Mouse (Mus musculus): ENCODE measurements around the gene Itpk1. TPM values are rescaled to one million over a fixed set of nuclear protein-coding genes. Genes with fewer than 3 reads are reported as not detected.

The Itpk1 gene
- polyA plus RNA-seq, 1 experiment from 2014 or later, result 21.9 TPM

DNA sequence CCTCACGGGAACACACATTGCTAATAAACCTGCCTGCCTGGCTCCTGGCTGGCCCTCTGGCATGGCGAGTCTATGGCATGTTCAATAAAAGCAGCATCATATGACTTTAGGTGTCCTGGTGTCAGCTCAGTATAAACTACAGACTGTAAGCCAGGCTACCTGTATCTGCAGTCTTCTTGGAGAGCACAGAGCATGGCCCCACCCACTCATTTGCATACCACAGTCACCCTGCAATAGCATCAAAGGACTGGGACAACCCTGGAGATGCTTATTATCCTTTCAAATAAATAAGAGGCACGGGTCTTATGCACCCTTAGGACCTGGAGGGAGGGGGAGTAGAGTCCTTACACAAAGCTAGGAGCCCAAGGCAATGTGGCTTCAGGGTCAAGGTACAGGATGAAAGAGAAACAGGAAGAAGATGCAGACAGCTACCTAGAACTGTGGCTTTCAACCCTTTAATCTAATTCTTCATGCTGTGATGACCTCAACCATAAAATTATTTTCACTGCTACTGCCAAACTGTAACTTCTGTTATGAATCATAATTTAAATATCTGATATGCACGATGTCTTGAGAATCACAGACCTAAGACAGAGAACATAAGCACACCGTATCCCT lies 123.0 kb downstream of the Itpk1 start:
- H3K4me3 ChIP-seq (replicated peaks; ENCODE audit: low read length), result no peak overlapping the region
- WGBS, result 74% methylated on average over 5 of the region's 5 CpGs
- H3K27me3 ChIP-seq (ENCODE audit: control insufficient read depth, insufficient read depth, low read length), result no peaks in the 10 kb centered on the region
- no peak overlapping the region for H3K27ac ChIP-seq (ENCODE audit: low read length)
- H3K4me2 ChIP-seq (ENCODE audit: low read depth, low read length), result no peak overlapping the region
- H3K4me1 ChIP-seq (ENCODE audit: control insufficient read depth, insufficient read depth, low read length), result no peaks in the 10 kb centered on the region
- no peak overlapping the region for H3K9ac ChIP-seq (ENCODE audit: low read length)
- H3K9me3 ChIP-seq (replicated peaks; ENCODE audit: control insufficient read depth, low read length), result no peaks in the 10 kb centered on the region
- ATAC-seq (ENCODE audit: insufficient read depth, low FRiP score), result no peak
- no peaks in the 10 kb centered on the region for H3K36me3 ChIP-seq (ENCODE audit: control insufficient read depth, insufficient read depth, low read length)

- peak; percentile 58; the same call in 1 of the 2 replicates for ATAC-seq (ENCODE audit: insufficient read depth, low FRiP score)
- 66% methylated on average over 6 of the region's 6 CpGs for WGBS
- Histone ChIP-seq H3K9ac (ENCODE audit: low read length) (no peak overlapping the region), H3K27ac (ENCODE audit: low read length) (no peak overlapping the region), H3K9me3 (replicated peaks; ENCODE audit: control insufficient read depth, low read length) (no peaks in the 10 kb centered on the region), H3K27me3 (ENCODE audit: control insufficient read depth, insufficient read depth, low read length) (no peaks in the 10 kb centered on the region), H3K4me3 (replicated peaks; ENCODE audit: low read length) (no peak overlapping the region), H3K36me3 (ENCODE audit: control insufficient read depth, insufficient read depth, low read length) (no peaks in the 10 kb centered on the region), H3K4me2 (ENCODE audit: low read depth, low read length) (no peak overlapping the region), H3K4me1 (ENCODE audit: control insufficient read depth, insufficient read depth, low read length) (peaks cover 3% of the 10 kb centered on the region; the same call in 1 of the 2 replicates)
These were observed 125.7 kb downstream of the Itpk1 start for GRCm38 (mm10) chr12:102579041-102579440.

DNA sequence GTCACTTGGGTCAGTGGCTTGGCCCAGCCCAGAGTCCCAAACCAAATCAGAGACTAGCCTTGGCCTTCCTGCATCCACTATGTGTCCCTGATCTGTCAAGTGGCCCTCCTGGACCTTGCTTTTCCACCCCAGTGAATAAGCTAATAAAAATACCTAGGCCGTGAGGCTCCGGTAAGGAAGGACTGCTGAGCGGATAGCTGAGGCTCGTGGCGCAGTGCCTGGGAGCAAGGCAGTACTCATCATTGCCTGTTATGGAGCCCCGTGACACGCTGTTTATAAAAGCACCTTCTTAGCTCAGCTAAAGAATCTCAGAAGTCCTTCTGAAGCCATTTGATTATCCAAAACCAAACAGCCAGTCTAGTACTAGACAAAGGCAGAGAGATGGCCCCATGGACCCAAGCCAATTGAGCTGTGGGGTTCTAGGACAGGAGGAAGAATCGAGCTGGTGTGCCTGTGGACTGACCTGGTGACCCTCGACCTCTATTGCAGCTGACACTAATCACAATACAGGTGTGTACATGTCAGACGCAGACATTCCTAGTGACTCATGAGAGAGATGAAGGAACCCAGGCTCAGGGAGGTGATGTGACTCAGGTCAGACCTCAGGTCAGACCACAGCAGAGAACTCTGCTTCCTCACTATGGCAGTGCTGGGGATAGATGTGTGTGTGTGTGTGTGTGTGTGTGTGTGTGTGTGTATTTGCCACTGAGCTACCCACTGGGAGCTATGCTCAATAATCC lies 127.9 kb downstream of the Itpk1 start:
- WGBS, result 47% methylated on average over 10 of the region's 10 CpGs
- H3K9ac ChIP-seq (ENCODE audit: low read length), result no peak overlapping the region
- H3K9me3 ChIP-seq (replicated peaks; ENCODE audit: control insufficient read depth, low read length), result no peaks in the 10 kb centered on the region
- H3K36me3 ChIP-seq (ENCODE audit: control insufficient read depth, insufficient read depth, low read length), result no peaks in the 10 kb centered on the region
- no peak overlapping the region for H3K4me3 ChIP-seq (replicated peaks; ENCODE audit: low read length)
- peak; percentile 55 for ATAC-seq (ENCODE audit: insufficient read depth, low FRiP score)
- H3K27me3 ChIP-seq (ENCODE audit: control insufficient read depth, insufficient read depth, low read length), result no peaks in the 10 kb centered on the region
- H3K4me2 ChIP-seq (ENCODE audit: low read depth, low read length), result no peak overlapping the region
- peaks cover 3% of the 10 kb centered on the region; the same call in 1 of the 2 replicates for H3K4me1 ChIP-seq (ENCODE audit: control insufficient read depth, insufficient read depth, low read length)
- peak overlapping the region; percentile 13; the same call in 1 of the 2 replicates for H3K27ac ChIP-seq (ENCODE audit: low read length)

DNA sequence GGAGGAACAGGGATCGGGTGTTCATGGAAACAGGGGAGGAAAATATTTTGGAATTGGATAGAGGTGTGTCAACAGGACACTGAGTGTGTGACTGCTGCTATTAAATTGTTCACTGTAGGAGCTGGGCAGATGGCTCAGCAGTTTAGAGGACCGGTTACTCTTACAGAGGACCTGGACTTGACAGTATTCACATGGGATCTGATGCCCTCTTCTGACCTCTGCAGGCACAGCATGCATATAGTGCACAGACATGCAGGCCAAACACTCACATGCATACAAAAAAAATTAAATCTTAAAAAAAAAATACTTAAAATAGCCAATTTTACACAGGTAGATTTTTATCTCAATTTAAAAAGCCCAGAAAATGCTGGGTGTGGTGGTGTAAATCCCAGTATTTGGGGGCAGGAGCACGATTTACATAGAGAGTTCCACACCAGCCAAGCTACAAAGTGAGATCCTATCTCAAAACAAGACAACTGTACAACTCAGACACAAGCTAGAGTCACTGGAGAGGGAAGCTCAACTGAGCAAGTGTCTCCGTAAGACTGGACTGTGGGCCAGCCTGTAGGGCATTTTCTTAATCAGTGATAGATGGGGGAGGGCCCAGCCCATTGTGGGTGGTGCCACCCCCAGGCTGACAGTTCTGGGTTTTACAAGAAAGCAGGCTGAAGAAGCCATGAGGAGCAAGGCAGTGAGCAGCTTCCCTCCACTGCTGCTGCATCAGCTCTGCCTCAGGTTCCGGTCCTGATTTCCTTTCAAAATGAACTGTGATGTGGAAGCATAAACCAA lies 129.0 kb downstream of the Itpk1 start:
- Histone ChIP-seq H3K27ac (ENCODE audit: low read length) (no peak overlapping the region), H3K9me3 (replicated peaks; ENCODE audit: control insufficient read depth, low read length) (no peaks in the 10 kb centered on the region)
- WGBS, result 84% methylated on average over 5 of the region's 5 CpGs

GRCm38 (mm10) chr12:102573036-102573435 lies 131.7 kb downstream of the Itpk1 start:
- H3K27me3 ChIP-seq (ENCODE audit: control insufficient read depth, insufficient read depth, low read length), result no peaks in the 10 kb centered on the region
- H3K9me3 ChIP-seq (replicated peaks; ENCODE audit: control insufficient read depth, low read length), result no peaks in the 10 kb centered on the region
- H3K4me3 ChIP-seq (replicated peaks; ENCODE audit: low read length), result no peak overlapping the region
- no peak for ATAC-seq (ENCODE audit: insufficient read depth, low FRiP score)
- WGBS, result 64% methylated on average over 7 of the region's 7 CpGs
- no peak overlapping the region for H3K27ac ChIP-seq (ENCODE audit: low read length)
- H3K4me2 ChIP-seq (ENCODE audit: low read depth, low read length), result no peak overlapping the region
- H3K4me1 ChIP-seq (ENCODE audit: control insufficient read depth, insufficient read depth, low read length), result peaks cover 3% of the 10 kb centered on the region; the same call in 1 of the 2 replicates
- no peak overlapping the region for H3K9ac ChIP-seq (ENCODE audit: low read length)
- H3K36me3 ChIP-seq (ENCODE audit: control insufficient read depth, insufficient read depth, low read length), result no peaks in the 10 kb centered on the region

More for the DNA sequence above, 129.0 kb downstream of the Itpk1 start:
- H3K9ac ChIP-seq (ENCODE audit: low read length), result no peak overlapping the region
- peaks cover 3% of the 10 kb centered on the region; the same call in 1 of the 2 replicates for H3K4me1 ChIP-seq (ENCODE audit: control insufficient read depth, insufficient read depth, low read length)
- no peak overlapping the region for H3K4me2 ChIP-seq (ENCODE audit: low read depth, low read length)
- H3K27me3 ChIP-seq (ENCODE audit: control insufficient read depth, insufficient read depth, low read length), result no peaks in the 10 kb centered on the region
- H3K4me3 ChIP-seq (replicated peaks; ENCODE audit: low read length), result no peak overlapping the region
- no peak for ATAC-seq (ENCODE audit: insufficient read depth, low FRiP score)
- H3K36me3 ChIP-seq (ENCODE audit: control insufficient read depth, insufficient read depth, low read length), result no peaks in the 10 kb centered on the region

DNA sequence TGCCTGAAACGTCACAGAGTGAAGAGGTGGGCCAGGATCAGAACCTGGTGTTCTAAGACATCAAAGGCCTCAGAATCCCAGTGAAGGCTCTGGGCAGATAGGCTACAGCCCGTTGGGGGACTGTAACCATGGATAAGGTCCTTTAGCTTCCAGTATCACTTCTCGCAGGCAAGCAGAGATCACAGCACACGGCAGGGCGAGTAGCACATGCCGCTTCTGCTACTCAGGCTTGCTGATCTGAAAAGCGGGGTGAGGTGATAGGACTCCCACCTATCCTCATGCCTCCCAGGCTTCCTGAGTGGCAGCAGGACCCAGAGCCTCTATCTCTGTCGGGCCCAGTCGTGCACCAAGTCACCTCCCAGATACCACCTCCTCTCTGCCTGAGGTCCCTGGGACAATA lies 133.1 kb downstream of the Itpk1 start:
- Histone ChIP-seq H3K36me3 (ENCODE audit: control insufficient read depth, insufficient read depth, low read length) (no peaks in the 10 kb centered on the region), H3K9me3 (replicated peaks; ENCODE audit: control insufficient read depth, low read length) (no peaks in the 10 kb centered on the region), H3K27ac (ENCODE audit: low read length) (no peak overlapping the region), H3K4me3 (replicated peaks; ENCODE audit: low read length) (no peak overlapping the region), H3K27me3 (ENCODE audit: control insufficient read depth, insufficient read depth, low read length) (no peaks in the 10 kb centered on the region), H3K4me2 (ENCODE audit: low read depth, low read length) (no peak overlapping the region), H3K9ac (ENCODE audit: low read length) (no peak overlapping the region), H3K4me1 (ENCODE audit: control insufficient read depth, insufficient read depth, low read length) (peaks cover 3% of the 10 kb centered on the region; the same call in 1 of the 2 replicates)
- 85% methylated on average over 9 of the region's 9 CpGs for WGBS
- ATAC-seq (ENCODE audit: insufficient read depth, low FRiP score), result no peak

DNA sequence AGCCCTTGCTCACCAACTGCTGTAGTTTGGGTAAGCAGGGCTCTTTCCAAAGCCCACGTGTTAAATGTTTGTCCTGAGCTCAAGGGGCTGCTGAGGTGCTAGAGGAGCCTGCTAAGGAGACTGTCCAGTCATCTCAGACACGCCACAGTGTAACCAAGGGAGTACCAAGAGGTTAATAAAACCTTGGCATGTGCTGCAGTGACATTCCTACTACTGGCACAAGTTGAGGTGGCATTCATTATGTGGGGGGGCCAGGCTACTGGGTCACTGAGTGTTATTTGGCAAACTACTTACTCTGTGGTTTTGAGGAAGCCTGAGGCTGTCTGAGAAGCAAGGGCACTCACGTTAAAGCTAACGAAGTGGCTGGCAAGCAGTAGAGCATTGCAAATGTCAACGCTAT lies 134.0 kb downstream of the Itpk1 start:
- H3K4me3 ChIP-seq (replicated peaks; ENCODE audit: low read length), result no peak overlapping the region
- H3K9me3 ChIP-seq (replicated peaks; ENCODE audit: control insufficient read depth, low read length), result no peaks in the 10 kb centered on the region
- H3K9ac ChIP-seq (ENCODE audit: low read length), result no peak overlapping the region
- H3K4me1 ChIP-seq (ENCODE audit: control insufficient read depth, insufficient read depth, low read length), result no peaks in the 10 kb centered on the region
- no peaks in the 10 kb centered on the region for H3K27me3 ChIP-seq (ENCODE audit: control insufficient read depth, insufficient read depth, low read length)
- H3K27ac ChIP-seq (ENCODE audit: low read length), result no peak overlapping the region
- no peak overlapping the region for H3K4me2 ChIP-seq (ENCODE audit: low read depth, low read length)
- no peaks in the 10 kb centered on the region for H3K36me3 ChIP-seq (ENCODE audit: control insufficient read depth, insufficient read depth, low read length)
- ATAC-seq (ENCODE audit: insufficient read depth, low FRiP score), result no peak
- WGBS, result 75% methylated on average over 5 of the region's 5 CpGs

- no peaks in the 10 kb centered on the region for H3K9me3 ChIP-seq (replicated peaks; ENCODE audit: control insufficient read depth, low read length)
- no peak overlapping the region for H3K4me2 ChIP-seq (ENCODE audit: low read depth, low read length)
- H3K27me3 ChIP-seq (ENCODE audit: control insufficient read depth, insufficient read depth, low read length), result no peaks in the 10 kb centered on the region
- ATAC-seq (ENCODE audit: insufficient read depth, low FRiP score), result no peak
- H3K4me1 ChIP-seq (ENCODE audit: control insufficient read depth, insufficient read depth, low read length), result no peaks in the 10 kb centered on the region
- H3K4me3 ChIP-seq (replicated peaks; ENCODE audit: low read length), result no peak overlapping the region
- no peak overlapping the region for H3K9ac ChIP-seq (ENCODE audit: low read length)
- H3K36me3 ChIP-seq (ENCODE audit: control insufficient read depth, insufficient read depth, low read length), result no peaks in the 10 kb centered on the region
- 88% methylated on average over 13 of the region's 13 CpGs for WGBS
- H3K27ac ChIP-seq (ENCODE audit: low read length), result no peak overlapping the region
These were observed 134.6 kb downstream of the Itpk1 start for GRCm38 (mm10) chr12:102570111-102570510.

GRCm38 (mm10) chr12:102568219-102568618 lies 136.5 kb downstream of the Itpk1 start:
- no peak overlapping the region for H3K4me3 ChIP-seq (replicated peaks; ENCODE audit: low read length)
- 74% methylated on average over 7 of the region's 7 CpGs for WGBS
- H3K9ac ChIP-seq (ENCODE audit: low read length), result no peak overlapping the region
- no peaks in the 10 kb centered on the region for H3K36me3 ChIP-seq (ENCODE audit: control insufficient read depth, insufficient read depth, low read length)
- H3K27ac ChIP-seq (ENCODE audit: low read length), result no peak overlapping the region
- H3K4me2 ChIP-seq (ENCODE audit: low read depth, low read length), result no peak overlapping the region
- H3K9me3 ChIP-seq (replicated peaks; ENCODE audit: control insufficient read depth, low read length), result no peaks in the 10 kb centered on the region
- ATAC-seq (ENCODE audit: insufficient read depth, low FRiP score), result no peak
- no peaks in the 10 kb centered on the region for H3K4me1 ChIP-seq (ENCODE audit: control insufficient read depth, insufficient read depth, low read length)
- H3K27me3 ChIP-seq (ENCODE audit: control insufficient read depth, insufficient read depth, low read length), result no peaks in the 10 kb centered on the region
